Mouse (Mus musculus) liver, embryonic 14.5 days (tissue): ENCODE data around the gene Tmed10.

Source experiments
- CTCF ChIP-seq: IDR thresholded peaks from 2 replicates; pipeline ENCODE4 v1.5.1; 2016; ENCODE audit warnings: antibody characterized with exemption, low read depth, control low read depth
- EP300 ChIP-seq: IDR thresholded peaks from 2 replicates; pipeline ENCODE4 v1.6.1; 2016; ENCODE audit warnings: antibody characterized with exemption, low read depth

GRCm38 (mm10) chr12:85361580-85361979 is 13.1 kb downstream of the Tmed10 start:
- TF ChIP-seq CTCF (no peak), EP300 (no peak)
